Mouse (Mus musculus): Measurements from ENCODE around the gene Mgat5.

- TF ChIP-seq MYOD1 (IDR thresholded peaks at IDR 0.05; ENCODE audit: control insufficient read depth in 1 of 3, insufficient read length in 2 of 3, low read depth in 2 of 3): no peak
- TF ChIP-seq POLR2A (IDR thresholded peaks at IDR 0.05; ENCODE audit: insufficient read length, low read depth): no peak
- no peak for TF ChIP-seq TCF12 (IDR thresholded peaks at IDR 0.05; ENCODE audit: insufficient read depth, poor library complexity, severe bottlenecking)
- TF ChIP-seq CEBPB (IDR thresholded peaks at IDR 0.05; ENCODE audit: insufficient read depth, poor library complexity, severe bottlenecking): no peak
- no peak for TF ChIP-seq POLR2AphosphoS2 (IDR thresholded peaks at IDR 0.05; ENCODE audit: insufficient read length, low read depth)
- no peak for TF ChIP-seq MAX (IDR thresholded peaks at IDR 0.05; ENCODE audit: low read depth)
Observed at GRCm38 (mm10) chr1:127169516-127169915, 35.3 kb upstream of the Mgat5 start.
